Mouse (Mus musculus) heart, adult 8-10 months (tissue): ENCODE data around the gene Lep. TPM values are rescaled to one million over a fixed set of nuclear protein-coding genes. Genes with fewer than 3 reads are reported as not detected.

Source experiments
- DNase-seq: peaks from one replicate; pipeline ENCODE4 v3.0.0; 2022; ENCODE audit warnings: low spot score
- total RNA-seq, 4 experiments: library from RNA; stranded (reverse); gene quantifications; 2 replicates each; pipeline ENCODE4 v1.2.4; 2022

Lep gene
- total RNA-seq, result 1 to 10 TPM in 2 of 4 experiments, under 1 TPM in 1, not detected in 1; 0.22 to 1.8 (median 1.4) TPM

- no peak for DNase-seq
Observed at GRCm38 (mm10) chr6:29059846-29060685, at the start of gene Lep. Gene Lep, plus strand, starts transcription at chr6:29060220.

GRCm38 (mm10) chr6:29011651-29012050, 48.4 kb upstream of the Lep start:
- no peak for DNase-seq

- no peak for DNase-seq
Observed at GRCm38 (mm10) chr6:29013216-29013615, 46.8 kb upstream of the Lep start.

GRCm38 (mm10) chr6:29016891-29017412, 43.1 kb upstream of the Lep start:
- DNase-seq, result no peak

- DNase-seq, result no peak
Observed at GRCm38 (mm10) chr6:29019756-29020720, 40.0 kb upstream of the Lep start.

- no peak for DNase-seq
Observed at GRCm38 (mm10) chr6:29020937-29021336, 39.1 kb upstream of the Lep start.

GRCm38 (mm10) chr6:29021501-29021900, 38.5 kb upstream of the Lep start:
- no peak for DNase-seq

- no peak for DNase-seq
Observed at GRCm38 (mm10) chr6:29022115-29022514, 37.9 kb upstream of the Lep start.

- DNase-seq, result peak; percentile 31
Observed at GRCm38 (mm10) chr6:29023206-29023967, 36.6 kb upstream of the Lep start.

GRCm38 (mm10) chr6:29024000-29024417, 36.0 kb upstream of the Lep start:
- peak; percentile 68 for DNase-seq

GRCm38 (mm10) chr6:29025796-29026482, 34.1 kb upstream of the Lep start:
- DNase-seq, result no peak

- DNase-seq, result no peak
Observed at GRCm38 (mm10) chr6:29026766-29027165, 33.3 kb upstream of the Lep start.

GRCm38 (mm10) chr6:29028129-29028528, 31.9 kb upstream of the Lep start:
- no peak for DNase-seq

- DNase-seq, result no peak
Observed at GRCm38 (mm10) chr6:29029521-29029920, 30.5 kb upstream of the Lep start.

GRCm38 (mm10) chr6:29031216-29031615, 28.8 kb upstream of the Lep start:
- DNase-seq, result peak; percentile 17

- DNase-seq, result no peak
Observed at GRCm38 (mm10) chr6:29031704-29032310, 28.2 kb upstream of the Lep start.

- DNase-seq, result no peak
Observed at GRCm38 (mm10) chr6:29032411-29032810, 27.6 kb upstream of the Lep start.

GRCm38 (mm10) chr6:29033981-29034646, 25.9 kb upstream of the Lep start:
- DNase-seq, result no peak

- DNase-seq, result no peak
Observed at GRCm38 (mm10) chr6:29036698-29037097, 23.3 kb upstream of the Lep start.

GRCm38 (mm10) chr6:29040266-29040665, 19.8 kb upstream of the Lep start:
- DNase-seq, result no peak
